Mouse (Mus musculus): Measurements from ENCODE around the gene Polr2l. TPM values are rescaled to one million over a fixed set of nuclear protein-coding genes. Genes with fewer than 3 reads are reported as not detected.

Polr2l gene
- total RNA-seq, 2 experiments from 2014 or later, result 43.0 to 50.5 TPM

DNA sequence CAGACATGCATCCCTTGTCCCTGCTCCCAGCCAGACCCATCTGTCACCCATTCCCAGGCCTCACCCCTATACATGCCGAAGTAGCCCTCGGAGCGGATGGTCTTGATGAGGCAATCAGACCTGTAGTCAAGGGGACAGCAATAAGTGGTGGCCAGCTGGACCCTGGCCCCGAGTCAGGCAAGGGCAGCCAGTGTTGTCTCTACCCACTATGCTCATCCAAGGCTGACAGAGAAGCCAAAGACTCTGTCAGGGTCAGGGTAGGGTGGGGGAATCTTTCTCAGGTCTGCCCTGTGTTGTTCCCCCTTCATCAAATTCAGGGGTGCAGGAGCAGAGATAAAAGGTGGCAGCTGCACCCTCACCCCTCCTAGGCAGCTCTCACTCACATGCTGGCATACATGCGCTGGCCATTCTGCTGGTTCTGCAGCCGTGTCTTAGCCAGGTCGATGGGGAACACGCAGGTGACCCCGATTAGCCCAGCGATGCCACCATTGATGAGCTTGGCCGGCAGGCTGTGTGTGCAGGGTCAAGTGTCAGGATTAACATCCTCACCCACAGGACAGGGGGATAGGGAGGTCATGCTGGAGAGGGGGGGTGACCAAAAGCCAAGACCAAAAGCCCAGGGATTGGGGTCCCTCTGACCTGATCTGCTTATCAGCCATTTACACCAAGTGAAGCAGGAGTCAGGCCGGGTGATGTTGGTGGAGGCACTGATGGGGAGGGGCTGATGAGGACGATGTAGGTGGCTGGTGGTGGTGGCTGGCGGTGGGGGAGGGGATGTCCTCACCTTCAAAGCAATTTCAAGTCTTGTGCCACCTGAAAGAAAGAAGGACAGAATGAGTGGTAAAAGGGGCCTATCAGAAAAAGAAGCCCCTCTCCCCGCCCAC lies 41.2 kb downstream of the Polr2l start:
- DNase-seq (ENCODE audit: low spot score in 2 of 2), result no peak

DNA sequence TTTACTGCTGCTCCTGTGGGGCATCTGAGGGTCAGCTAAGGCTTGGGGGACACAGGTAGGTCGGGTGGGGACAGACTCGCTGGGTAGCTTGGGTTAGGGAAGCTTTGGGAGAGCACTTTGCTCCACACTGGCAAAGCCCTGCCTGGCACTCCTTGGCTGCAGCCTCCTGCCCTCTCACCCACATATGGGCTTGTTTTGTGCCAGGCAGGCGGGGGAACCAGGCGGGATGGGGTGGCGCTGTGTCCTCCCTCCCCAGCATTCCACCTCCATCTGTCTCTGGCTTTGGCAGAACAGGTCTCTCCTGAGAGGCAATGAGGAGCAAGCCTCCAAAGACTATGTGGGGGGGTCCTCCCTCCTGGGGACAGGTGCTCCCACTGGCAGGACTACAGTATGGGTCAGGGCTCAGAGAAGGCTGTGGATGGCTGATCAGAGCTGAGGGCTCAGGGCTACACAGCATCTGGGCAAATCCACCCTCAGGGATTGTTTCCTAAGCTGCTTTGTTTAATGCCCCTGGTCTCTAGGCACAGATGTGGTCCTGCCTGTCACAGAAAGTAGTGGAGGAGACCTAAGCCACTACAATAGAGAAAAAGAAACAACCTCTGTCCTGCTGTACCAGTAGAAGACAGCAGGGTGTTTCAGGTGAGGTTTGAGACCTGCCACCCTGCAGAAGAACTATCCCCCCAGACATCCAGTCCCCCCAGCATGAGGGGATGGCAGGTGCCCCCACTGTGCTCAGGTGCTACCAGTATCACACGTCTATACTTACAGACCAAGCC lies 42.0 kb downstream of the Polr2l start:
- DNase-seq (ENCODE audit: low spot score in 2 of 2), result no peak

DNA sequence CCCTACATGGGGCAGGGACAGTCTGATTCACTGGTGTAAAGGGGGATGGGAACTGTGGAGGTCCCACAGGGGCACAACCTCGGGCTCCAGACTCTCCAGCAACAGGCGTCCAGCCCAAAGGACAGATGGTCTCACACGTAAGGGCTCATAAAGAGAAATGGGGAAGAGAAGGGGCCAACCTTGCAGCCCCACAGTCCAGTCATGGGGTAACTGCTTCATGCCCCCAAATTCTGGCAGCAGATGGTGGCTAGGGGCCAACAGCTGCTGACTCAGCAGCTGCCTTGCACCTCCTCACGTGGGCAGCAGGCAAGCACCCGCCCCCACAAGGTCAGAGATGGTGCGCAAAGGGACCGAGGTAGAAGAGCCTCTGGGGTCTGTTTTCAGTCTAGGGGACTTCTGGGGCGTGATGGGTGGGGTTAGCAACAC lies 42.7 kb downstream of the Polr2l start:
- no peak for DNase-seq (ENCODE audit: low spot score in 2 of 2)

DNA sequence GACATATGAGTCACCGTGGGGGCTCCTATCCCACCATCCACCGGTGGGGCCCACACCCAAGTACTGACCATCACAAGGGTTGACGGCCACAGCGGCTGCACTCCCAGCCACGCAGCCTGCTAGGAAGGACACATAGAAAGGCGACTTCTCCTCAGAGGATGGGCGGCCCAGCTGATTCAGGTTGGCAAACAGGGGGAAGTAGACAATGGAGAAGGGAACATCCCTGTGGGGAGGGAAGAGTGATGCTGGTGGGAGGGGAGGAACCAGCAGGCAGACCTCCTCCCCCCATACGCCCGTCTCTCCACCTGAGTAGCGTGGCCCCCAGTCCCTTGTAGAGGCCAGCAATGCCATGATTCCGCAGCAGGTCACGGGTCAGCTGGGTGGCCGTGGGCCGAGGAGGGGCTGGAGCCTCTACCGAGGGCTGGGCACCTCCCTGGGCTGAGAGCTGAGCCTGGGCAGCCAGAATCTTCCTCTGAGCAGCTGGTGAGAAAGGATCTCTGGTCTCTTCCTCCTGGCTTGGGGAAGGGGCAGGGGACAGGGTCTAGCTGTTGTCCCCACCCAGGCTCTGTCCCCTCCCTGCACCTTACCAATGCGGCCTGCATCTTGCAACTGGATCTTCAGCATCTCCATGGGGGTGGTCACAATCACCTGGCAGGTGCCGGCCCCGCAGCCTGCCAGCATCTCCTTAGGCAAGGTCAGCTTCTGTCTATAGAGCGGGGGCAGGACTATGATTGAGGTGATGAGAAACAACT lies 43.3 kb downstream of the Polr2l start:
- no peak for DNase-seq (ENCODE audit: low spot score in 2 of 2)

DNA sequence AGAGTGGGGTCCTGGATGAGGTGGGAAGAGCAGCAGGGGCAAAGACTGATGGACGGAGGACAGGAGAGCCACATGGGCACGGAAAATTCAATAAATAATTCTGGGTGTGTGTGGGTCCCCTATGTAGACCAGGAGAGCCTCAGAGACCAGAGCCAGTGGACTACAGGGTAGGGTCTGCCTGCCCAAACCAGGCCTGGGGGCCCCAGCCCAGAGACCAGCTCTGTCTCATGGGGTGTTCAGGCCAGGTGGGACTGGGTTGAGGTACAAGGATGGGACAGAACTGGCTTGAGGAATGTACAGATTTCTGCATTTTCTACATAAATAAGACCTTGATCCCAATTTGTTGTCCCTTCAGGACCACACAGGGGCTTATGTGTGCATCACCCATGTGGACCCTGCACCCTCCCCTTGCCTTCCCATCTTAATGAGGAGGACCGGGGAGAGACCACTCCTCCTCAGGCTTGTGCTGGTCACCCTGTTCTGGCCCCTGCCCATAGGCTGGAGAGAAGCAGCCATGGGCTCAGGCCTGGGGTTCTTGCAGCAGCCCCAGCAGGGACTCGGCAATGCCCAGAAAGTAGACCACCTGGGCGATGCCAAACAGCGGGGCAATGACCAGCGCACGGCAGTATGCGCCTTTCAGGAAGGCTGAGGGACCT lies 44.2 kb downstream of the Polr2l start:
- no peak for DNase-seq (ENCODE audit: low spot score in 2 of 2)

DNA sequence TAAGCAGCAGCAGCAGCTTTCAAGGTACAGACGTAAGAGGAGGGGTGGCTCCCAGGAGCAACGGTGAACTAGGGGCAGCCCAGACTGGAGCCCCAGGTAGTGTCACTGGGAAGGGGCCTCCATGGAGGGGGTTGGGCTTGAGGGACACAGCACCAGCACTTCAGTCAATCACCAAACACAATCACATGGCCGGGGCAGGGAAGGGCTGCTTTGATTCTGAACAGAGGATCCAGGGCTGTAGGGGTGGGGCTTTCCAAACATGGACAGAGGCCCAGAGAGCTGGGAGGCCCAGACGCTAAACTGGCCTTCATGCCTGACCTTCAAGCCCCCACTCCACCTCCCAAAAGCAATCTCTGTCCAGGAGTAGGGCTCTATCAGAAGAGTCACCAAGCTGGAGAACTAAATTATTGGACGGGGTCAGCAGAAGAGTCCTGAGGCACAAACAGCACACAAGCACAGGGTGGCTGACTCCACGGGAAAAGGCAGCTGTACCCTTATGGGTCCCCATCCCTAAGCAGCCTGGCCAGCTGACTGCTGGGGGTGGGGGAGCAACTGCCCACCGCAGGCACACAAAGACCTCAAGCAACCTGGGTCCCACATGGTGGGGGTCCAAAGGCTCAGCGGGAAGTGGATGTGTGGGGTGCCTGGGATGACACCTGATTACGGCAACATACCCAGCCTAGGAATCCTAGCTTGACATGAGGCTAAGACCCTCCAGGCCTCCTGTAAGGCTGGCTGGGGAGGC lies 44.9 kb downstream of the Polr2l start:
- no peak for DNase-seq (ENCODE audit: low spot score in 2 of 2)

DNA sequence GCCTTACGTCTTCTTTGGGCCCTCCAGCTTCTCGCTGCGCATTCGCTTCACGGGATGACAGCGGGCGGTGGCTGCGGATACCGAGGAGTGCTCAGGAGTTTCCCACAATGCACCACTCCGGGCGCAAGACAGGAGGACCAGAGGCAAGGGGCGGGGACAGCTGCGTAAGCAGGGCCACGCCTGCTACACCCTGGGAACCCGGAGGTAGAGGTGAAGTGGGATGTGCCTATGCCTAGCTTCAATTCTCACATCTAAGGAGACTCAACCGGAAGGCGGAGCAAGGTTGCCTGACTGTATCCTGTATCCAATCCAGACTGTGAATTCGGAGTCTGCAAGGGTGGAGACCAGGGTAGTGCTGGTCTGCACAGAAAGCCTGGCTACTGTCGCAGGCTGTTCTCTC lies 45.6 kb downstream of the Polr2l start, which contains the start of gene Cend1:
TSS of gene Cend1 (minus strand) at position 182 of the 400 bp plus-strand sequence.
- DNase-seq (ENCODE audit: low spot score in 2 of 2), result peak; percentile 71 to 79

DNA sequence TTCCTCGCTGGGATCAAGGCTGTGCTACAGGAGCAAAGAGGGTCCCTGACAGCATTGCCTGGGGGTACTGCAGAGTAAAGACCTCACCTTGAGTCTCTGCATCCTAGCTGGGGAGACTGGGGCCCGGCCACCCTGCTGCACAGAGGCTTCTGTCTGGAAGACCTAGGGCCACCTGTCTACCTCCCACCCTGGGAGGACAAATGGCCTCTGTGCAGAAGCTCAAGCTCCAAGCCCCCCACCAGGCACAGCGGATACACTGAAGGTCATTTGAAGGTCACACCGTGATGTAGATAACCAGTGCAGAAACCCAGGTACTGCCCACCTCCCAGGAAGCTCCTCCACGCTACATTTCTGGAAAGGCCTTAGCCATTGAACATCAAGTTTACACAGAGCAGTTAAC lies 46.2 kb downstream of the Polr2l start:
- DNase-seq (ENCODE audit: low spot score in 2 of 2), result no peak

DNA sequence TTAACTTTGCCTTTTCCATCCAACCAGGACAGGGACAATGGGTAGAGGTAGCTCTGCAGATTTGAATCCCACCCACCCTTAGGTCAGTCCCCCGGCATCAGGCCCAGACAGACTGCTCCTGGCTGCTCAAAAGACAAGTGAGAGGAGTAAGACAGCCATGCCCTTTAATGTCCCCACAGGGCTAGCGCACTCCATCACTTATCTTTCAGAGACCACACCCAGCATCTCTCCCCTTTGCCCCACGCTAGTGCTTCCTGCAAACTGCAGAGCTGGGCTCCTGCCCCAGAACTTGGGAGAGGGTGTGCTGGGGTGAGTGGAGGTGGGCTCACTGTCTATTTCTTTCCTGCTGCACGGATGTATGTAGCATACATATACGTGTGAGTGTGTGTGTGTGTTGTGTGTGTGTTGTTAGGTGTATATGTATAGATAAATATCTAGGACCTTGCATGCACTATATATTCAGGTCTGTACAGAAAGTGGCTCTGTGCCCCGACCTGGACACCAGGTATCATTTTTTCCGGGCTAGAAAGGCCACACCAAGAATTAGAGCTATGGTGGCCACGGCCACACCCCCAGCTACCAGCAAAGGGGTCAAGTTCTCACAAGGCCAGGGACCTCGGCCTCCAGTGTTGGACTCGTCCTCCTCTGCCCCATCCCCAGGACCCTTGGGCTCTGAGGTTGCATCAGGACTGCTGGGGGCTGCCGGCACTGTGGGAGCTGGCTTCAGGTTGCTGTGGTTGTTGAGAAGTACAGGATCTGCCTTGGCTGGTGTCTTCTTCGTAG lies 47.8 kb downstream of the Polr2l start:
- DNase-seq (ENCODE audit: low spot score in 2 of 2), result no peak

DNA sequence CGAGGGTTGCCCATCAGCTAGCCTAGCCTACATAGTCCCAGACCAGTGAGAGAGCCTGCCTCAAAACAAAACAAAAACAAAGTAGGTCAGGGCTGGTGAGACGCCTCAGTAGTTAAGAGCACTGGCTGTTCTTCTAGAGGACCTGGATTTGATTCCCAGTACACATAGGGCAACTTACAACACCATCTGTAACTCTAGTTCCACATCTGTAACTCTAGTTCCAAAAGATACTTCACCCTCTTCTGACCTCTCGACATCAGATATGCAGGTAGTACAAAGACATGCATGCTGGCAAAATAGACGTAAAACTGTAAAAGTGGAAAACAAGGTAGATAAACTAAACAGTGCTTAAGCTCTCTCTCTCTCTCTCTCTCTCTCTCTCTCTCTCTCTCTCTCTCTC lies 51.1 kb downstream of the Polr2l start:
- no peak for DNase-seq (ENCODE audit: low spot score in 2 of 2)

Other genes with a start within 250 kb of the Polr2l start
- gene Phrf1, start 246.3 kb downstream of the Polr2l start, total RNA-seq (2021), result 10 to 100 TPM; 71.6 to 72.7 TPM
- under 1 TPM; 0.29 to 0.64 TPM for gene Irf7, start 208.7 kb downstream of the Polr2l start, total RNA-seq (2021)
- not detected for gene Cdhr5, start 198.3 kb downstream of the Polr2l start, total RNA-seq (2021)
- gene Sct, start 196.0 kb downstream of the Polr2l start, total RNA-seq (2021), result under 1 TPM in 1 of 2 experiments, not detected in 1; 0.76 TPM
- gene Drd4, start 183.1 kb downstream of the Polr2l start, total RNA-seq (2021), result under 1 TPM; 0.45 to 0.55 TPM
- 100 to 1,000 TPM; 220 to 227 TPM for gene Deaf1, start 147.4 kb downstream of the Polr2l start, total RNA-seq (2021)
- gene Tmem80, start 147.4 kb downstream of the Polr2l start, total RNA-seq (2021), result 10 to 100 TPM; 25.7 to 29.8 TPM
- gene Eps8l2, start 136.3 kb downstream of the Polr2l start, total RNA-seq (2021), result 1 to 10 TPM; 2.3 to 2.4 TPM
- gene Taldo1, start 82.9 kb downstream of the Polr2l start, total RNA-seq (2021), result 100 to 1,000 TPM; 115 to 126 TPM
- gene Gatd1, start 61.0 kb downstream of the Polr2l start, total RNA-seq (2021), result 10 to 100 TPM; 34.4 to 39.3 TPM
- 100 to 1,000 TPM; 259 to 281 TPM for gene Cend1, start 45.6 kb downstream of the Polr2l start, total RNA-seq (2021)
- 100 to 1,000 TPM; 281 to 341 TPM for gene Slc25a22, start 37.2 kb downstream of the Polr2l start, total RNA-seq (2021)
- 1 to 10 TPM; 2.1 to 3.8 TPM for gene Pidd1, start 31.1 kb downstream of the Polr2l start, total RNA-seq (2021)
- gene Rplp2, start 27.8 kb downstream of the Polr2l start, total RNA-seq (2021), result 100 to 1,000 TPM; 648 to 721 TPM
- 10 to 100 TPM; 18.7 to 23.4 TPM for gene Pnpla2, start 19.9 kb downstream of the Polr2l start, total RNA-seq (2021)
- 1 to 10 TPM; 4.6 to 7.2 TPM for gene Cracr2b, start 14.0 kb downstream of the Polr2l start, total RNA-seq (2021)
- 10 to 100 TPM; 38.7 to 39.9 TPM for gene Cd151, start 7.7 kb downstream of the Polr2l start, total RNA-seq (2021)
- gene Tspan4, start 108 bp upstream of the Polr2l start, total RNA-seq (2021), result 10 to 100 TPM; 32.9 to 34.1 TPM
- gene Chid1, start 64.7 kb upstream of the Polr2l start, total RNA-seq (2021), result 10 to 100 TPM; 68.7 to 69.8 TPM
- gene Ap2a2, start 87.0 kb upstream of the Polr2l start, total RNA-seq (2021), result 100 to 1,000 TPM; 271 to 272 TPM
- not detected for gene Muc6, start 180.2 kb upstream of the Polr2l start, total RNA-seq (2021)
- gene Muc2, start 215.2 kb upstream of the Polr2l start, total RNA-seq (2021), result 1 to 10 TPM in 1 of 2 experiments, under 1 TPM in 1; 0.69 to 1.0 TPM

Data from layer of hippocampus, postnatal 10 days (tissue).